Mouse (Mus musculus): Measurements from ENCODE around the gene Traf6.
"Not testable (repeated sequence)": the region's sequence is repeated elsewhere in the genome, so short reads cannot be mapped to it uniquely, and the experiment has no call there.

Traf6 gene

DNA sequence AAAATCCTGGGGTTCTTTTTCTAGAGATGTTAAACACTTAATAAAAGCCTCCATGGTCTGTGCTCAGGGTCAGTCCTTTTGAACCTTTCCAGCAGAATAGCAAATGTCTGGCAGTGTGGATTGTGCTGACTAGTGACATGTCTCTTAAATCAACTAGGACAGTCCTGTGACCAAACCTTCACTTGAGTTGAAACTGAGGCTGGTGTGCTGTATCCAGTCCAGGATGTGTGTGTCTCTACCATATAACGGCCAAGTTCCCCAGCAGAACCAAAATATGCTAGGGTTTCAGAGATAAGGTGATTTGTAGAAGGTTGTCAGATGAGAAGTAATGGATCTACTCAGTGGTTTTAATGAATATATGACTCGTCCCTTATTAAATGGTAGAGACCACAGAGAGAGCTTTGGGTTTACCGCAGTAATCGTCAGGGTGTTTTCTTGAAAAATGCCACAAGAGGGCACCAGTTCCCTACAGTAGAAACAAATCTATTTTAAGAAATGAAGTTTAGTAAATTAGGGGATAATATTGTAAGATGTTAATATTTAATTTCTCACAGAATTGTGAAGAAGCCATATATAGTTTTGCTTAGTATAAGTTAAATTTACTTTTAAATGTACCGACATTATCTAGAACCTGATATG lies 15.5 kb downstream of the Traf6 start:
- no peak for DNase-seq (ENCODE audit: low spot score)

- no peak for DNase-seq (ENCODE audit: low spot score)
Measured at GRCm38 (mm10) chr2:101695584-101695983, 17.4 kb downstream of the Traf6 start.

- no peak for DNase-seq (ENCODE audit: low spot score)
Measured at GRCm38 (mm10) chr2:101699284-101699683, 21.1 kb downstream of the Traf6 start.

DNA sequence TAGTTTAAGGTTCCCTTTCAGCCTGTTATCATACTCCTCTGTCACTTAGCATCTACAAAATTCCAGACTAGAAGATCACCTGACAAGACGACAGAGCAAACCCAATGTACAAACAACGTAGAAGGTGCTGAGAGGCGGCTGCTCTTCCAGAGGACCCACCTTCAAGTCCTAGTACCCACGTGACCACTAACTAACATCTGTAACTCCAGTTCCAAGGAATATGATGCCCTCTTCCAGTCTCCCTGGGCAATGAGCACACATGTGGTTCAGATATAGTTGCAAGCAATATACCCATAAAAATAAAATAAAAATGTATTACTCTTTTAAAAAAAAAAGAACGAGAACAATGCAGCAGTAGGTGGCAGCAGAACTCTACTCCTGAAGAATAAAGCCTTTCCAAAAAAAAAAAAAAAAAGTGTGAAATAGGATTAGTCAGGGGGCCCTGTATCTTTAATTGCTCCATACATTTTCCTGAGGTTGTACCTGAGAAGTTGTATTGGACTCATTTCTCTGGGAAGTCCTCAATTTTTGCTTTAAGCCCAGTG lies 27.8 kb downstream of the Traf6 start:
- peak; percentile 55 for DNase-seq (ENCODE audit: low spot score)

- DNase-seq (ENCODE audit: low spot score) = no peak
Measured at GRCm38 (mm10) chr2:101711608-101712007, 33.4 kb downstream of the Traf6 start.

DNA sequence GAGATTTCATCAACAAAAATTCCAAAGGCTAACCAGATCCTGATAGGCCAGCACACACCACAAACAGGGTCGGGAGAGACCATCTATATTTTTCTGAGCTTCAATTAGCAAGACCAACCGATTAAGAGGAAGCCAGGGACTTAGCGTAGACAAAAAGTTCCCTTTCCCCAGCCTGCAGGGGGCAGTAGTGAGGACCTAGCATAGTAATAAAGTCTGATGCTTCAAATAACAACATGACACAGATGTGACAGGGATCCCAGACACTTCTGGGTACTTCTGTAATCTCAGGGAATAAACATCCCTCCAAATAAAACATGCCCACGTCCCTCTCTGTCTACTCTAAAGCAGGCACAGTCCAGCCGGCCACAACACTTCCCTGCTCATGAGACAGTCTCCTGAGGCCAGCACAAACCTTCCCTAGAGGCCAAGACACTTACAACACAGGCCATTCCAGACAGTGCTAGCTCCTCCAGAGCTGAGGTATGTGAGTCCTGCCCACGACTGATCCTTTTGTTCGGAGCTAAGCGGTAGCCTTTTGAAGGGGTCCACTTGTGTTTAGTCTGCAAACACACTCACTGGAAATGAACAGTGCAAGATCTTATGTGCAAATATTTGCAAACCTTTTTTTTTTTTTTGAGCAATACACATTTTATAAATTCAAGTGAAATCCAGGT lies 37.6 kb downstream of the Traf6 start:
- DNase-seq (ENCODE audit: low spot score) = peak; percentile 77

DNA sequence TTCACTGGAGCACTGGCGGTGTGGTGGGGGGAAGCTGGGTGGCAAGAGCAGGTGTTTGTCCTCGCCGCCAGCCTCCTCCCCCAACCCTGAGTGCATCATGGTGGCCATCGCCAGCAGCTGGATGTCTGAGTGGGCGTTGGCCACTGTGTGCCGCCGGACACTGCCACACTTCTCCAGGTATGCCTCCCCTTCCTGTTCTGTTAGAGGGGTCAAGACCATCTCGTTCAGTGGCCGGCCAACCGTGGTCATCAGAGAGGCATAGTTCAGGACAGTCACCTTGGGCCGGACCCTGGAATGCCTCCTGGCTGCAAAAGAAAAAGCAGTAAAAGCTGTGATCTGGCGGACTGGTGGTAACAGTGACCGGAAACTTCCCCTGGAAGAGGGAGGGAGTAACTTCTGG lies 38.9 kb downstream of the Traf6 start:
- no peak for DNase-seq (ENCODE audit: low spot score)

DNA sequence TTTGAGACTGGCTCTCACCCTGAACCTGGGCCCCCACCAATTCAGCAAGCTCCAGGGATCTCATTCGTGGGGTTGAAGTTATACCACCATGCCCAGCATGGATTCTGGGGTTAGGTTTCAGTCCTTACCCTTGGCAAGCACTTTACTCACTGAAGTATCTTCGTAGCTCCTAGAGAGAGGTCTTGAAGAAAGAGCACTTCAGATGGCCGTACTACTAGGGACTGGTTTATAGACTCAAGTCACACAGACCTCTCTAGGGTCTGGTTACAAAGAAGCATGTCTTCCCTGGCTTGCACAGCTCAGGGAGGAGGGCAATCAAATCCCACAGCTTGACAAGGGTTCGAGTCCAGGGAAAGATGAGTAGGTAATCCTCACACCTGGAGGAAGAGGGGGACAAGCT lies 43.6 kb downstream of the Traf6 start:
- no peak for DNase-seq (ENCODE audit: low spot score)

DNA sequence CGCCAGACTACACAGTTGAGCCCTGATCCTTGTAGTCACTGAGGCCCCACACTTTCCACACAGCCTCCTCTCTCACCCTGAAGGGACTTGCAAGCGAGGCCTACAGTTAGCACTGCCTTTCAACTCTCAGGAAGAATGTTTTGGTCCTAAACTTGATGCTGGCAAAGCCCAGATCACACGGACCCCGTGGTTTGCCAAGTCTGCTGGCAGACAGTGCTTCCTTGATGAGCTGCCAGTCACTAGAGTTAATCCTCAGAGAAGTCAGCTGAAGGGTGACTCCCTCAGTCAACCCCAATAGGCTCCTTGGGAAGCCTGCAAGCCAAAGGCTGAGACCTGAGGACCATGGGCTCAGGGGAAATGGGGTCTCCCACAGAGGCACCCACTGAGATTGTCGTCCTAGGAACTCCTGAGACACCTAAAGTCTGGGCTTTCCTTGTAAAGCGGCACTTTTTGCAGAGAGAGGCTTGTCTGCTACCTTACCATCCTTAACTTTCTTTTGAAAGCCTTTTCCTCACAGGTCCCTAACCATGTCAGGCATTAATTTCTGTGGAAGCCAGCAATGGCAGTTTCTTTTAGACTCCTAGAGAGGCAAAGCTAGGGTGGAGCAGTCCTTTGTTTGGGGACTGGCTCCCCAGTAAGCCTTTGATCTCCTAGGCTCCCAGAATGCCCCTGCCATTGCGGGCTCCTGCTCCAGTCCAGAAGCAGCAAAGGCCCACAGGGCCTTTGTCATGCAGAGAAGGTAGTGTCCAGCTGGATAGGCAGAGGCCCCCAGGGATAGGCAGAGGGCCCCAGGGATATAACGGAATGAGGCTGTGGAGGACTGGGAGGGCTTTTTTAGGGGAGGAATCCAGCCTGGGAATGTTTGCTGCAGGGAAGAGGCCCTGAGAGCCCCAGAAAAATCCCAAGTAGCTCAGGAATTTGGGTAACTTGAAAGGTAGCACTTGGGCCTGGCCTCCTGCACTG lies 44.4 kb downstream of the Traf6 start:
- no peak for DNase-seq (ENCODE audit: low spot score)

DNA sequence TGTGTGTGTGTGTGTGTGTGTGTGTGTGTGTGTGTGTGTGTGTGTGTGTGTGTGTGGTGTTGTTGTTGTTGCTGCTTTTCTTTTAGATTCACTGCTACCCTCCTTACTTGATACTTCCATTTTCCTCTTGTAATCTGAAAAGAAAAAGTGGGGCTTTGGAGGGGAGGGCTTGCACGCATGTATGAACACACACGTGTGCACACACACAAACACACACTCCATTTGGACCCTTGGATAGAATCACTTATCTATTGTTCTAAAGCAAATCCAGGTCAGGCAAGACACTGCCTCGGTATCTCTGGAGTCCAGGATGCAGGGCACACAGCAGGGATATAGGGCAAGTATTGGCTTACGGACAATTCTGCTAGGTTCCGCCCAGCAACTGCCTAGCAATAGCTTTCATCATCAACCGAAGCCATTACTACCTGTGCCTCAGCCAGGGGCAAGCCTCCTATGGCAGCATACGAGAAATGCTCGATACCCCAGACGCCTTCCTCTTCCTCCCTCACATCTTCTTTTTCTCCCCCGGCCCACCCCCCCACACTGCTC lies 45.2 kb downstream of the Traf6 start:
- DNase-seq (ENCODE audit: low spot score) = no peak

- no peak for DNase-seq (ENCODE audit: low spot score)
Measured at GRCm38 (mm10) chr2:101727787-101728186, 49.6 kb downstream of the Traf6 start.

DNA sequence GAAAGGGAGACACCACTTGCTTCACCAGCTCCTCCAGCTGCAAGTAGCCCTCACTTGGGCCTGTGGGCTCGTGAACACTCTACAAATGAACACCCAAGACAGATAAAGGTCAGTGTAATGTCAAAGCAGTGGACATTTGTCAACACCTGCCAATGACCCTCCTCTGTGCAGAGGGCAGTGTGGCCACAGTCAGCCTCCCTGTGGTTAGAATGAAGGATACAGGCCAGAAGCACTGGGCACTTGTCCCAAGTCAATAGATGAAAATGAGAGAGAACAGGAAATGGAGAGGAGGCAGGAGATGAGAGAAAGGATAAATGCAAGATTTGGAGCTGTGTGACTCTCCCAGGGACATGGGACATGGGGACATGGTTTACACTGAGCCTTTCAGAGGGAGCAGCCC lies 51.2 kb downstream of the Traf6 start:
- no peak for DNase-seq (ENCODE audit: low spot score)

GRCm38 (mm10) chr2:101730972-101731371 lies 52.7 kb downstream of the Traf6 start:
- no peak for DNase-seq (ENCODE audit: low spot score)

- no peak for DNase-seq (ENCODE audit: low spot score)
Measured at GRCm38 (mm10) chr2:101732777-101733210, 54.6 kb downstream of the Traf6 start.

DNA sequence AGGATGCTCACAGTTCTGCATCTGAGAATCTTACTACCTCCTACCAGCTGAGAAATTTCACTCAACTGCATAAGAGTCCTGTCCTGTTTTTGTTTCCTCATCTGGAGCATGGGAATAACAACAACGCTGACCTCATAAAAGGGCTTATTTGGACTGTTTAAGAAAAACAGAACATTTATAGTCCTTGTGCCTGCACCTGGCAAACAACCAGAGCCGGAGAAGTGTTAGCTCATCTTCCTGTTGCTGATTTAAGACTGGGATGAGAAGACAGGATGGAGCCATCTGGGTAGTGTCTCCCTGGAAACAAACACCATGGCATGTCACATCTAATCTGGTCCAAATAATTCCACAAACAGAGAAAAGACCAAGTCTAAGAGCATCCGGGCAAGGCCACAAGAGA lies 55.3 kb downstream of the Traf6 start:
- no peak for DNase-seq (ENCODE audit: low spot score)

GRCm38 (mm10) chr2:101739914-101740313 lies 61.7 kb downstream of the Traf6 start:
- no peak for DNase-seq (ENCODE audit: low spot score)

DNA sequence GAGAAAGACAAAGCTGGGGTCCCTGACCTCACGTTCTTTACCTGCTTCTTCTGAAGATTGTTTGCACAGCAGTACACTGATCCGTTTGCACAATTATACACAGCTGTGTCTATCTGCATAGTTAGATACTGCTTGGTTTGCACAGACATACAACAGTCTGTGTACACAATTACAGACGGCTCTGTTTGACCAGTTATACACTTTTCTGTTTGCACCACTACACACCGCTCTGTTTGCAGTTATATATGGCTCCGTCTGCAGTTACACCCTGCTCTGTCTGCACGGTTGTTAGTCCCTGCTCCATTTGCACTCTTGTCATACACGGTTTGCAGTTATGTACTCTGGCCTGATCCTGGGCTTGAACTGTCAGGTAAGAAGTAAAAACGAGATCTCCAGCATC lies 63.4 kb downstream of the Traf6 start:
- no peak for DNase-seq (ENCODE audit: low spot score)

- no peak for DNase-seq (ENCODE audit: low spot score)
Measured at GRCm38 (mm10) chr2:101742072-101742860, 64.0 kb downstream of the Traf6 start.

- not testable (repeated sequence) for DNase-seq (ENCODE audit: low spot score)
Measured at GRCm38 (mm10) chr2:101745656-101746055, 67.4 kb downstream of the Traf6 start.

DNA sequence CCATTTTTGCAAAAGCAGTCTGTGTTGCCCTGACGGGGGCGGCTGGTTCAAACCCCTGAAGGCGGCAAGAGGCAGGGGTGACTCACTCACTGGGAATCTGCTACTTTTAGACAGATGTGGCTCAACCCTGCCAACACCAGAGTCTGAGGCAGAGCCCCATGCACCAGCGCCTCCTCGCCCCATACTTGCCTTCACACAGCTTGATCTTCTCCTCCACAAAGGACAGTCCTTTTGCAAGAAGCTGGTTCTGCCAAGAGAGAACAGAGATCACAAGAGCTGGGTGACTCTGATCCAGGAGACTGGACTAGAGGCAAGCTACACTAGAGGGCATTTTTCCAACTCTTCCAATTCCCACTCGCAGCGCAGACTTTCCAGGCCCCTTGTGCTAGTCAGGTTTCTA lies 68.3 kb downstream of the Traf6 start:
- DNase-seq (ENCODE audit: low spot score) = no peak

Data from testis, postnatal 10 days (tissue).